Mouse (Mus musculus) mouse embryonic stem cell (cell line): ENCODE measurements around the gene Hectd4.

Experiments used
- in situ Hi-C, 2 experiments: fragments of 300-500 bp; cut with MboI; formaldehyde crosslinking; loops; 1 replicate in 1 of 2; 3 replicates in 1 of 2; pipeline ENCODE4 v1.14.3; 2019 to 2020; ENCODE audit warnings: low sequenced_read_pairs in 2 of 2, low pct_unique_long_range_greater_than_20kb in 1 of 2, mixed read lengths in 1 of 2; ENCODE audit not compliant: unreplicated experiment in 1 of 2

Gene Hectd4

DNA sequence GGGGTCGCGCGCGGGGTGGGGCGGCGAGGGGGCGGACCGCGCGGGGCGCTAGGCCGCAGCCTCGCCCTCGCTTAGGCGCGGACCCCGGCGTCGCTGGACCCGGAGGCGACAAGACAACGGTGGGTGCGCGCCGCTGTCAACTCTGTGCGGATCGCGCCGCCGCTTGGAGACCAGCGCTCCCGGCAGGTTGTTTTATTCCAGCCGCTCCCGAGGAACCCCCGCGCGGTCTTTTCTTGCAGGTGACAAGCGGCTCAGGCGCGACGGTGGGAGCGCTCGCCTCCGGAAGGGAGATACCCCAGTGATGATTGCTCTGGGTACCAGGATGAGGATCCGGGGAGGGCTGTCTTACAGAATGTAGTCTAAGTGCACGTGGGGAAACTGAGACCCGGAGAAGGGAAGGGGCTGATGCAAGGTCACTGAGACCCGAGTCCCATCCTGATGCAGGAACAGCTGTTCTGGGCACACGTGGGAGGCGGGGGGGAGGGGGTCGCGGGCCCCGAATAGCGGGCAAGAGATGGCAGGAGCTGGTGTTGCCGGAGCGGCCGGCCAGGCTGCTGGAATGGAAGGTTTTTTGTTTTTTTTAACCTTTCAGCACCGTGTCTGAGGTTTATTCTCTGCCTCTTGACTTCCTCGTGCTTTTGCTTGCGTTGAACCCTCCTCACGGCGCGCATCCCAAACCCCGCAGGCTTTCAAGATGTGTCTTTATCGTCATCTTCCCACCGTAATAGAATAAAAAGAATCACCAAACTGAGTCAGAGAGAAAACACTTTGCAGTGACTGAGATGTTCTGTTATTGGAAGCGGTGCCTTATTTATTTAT is 178.3 kb downstream of the Hectd4 start:
- in situ Hi-C loops, result no loop called here

DNA sequence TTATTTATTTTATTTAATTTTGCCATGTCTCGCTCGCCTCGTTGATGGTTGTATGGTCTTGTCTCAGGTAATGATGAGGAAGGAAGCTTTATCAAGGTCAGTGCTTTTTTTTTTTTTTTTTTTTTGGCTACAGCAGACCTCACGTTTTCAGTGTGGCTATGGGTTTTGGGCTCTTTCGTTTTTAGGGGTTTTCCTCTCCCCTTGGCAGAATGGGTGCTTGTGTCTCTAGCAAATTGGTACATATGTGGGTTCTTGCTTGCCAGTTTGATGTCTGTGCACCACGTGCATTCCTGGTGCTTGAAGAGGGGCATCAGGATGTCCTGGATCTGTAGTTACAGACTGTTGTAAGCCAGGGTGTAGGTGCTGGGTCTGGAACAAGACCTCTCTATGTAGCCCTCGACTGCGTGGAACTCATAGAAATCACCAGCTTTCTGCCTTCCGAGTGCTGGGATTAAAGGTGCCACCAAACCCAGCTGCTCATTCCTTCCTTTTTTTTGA is 179.0 kb downstream of the Hectd4 start:
- in situ Hi-C loops, result no loop called here

DNA sequence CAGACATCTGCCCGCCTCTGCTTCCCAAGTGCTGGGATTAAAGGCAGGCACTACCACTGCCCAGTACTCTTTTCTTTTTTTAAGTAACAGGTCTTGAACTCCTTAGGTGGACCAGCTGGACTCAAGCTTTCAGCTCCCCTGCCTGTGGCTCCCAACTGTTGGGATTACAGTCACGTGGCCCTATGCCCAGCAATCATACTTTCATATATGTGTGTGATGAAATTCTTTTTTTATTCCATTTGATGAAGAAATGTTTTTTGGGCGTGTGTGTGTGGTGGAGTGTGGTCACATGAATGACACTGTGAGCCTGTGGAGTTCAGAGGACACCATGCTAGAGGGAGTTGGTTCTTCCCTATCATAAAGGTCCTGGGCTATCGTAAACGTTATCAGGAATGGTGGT is 179.5 kb downstream of the Hectd4 start:
- in situ Hi-C loops, result no loop called here

DNA sequence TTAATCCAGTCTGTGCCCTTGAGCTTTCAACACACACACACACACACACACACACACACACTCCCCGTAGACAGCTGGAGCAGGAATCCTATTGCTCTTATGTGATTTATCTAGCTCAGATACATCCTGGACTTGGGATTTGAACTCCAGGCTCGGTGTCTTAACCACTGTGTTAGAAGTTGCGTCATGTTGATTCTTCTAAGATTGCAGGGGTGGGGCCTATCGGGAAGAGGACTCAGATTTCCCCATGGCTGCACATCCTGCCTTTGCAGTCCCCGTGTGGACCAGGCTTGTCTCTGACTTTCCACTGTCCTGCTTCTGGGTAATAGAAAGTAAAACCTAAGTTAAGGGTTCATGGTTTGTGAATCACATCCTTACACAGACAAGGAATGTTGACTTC is 180.0 kb downstream of the Hectd4 start:
- in situ Hi-C loops, result no loop called here

DNA sequence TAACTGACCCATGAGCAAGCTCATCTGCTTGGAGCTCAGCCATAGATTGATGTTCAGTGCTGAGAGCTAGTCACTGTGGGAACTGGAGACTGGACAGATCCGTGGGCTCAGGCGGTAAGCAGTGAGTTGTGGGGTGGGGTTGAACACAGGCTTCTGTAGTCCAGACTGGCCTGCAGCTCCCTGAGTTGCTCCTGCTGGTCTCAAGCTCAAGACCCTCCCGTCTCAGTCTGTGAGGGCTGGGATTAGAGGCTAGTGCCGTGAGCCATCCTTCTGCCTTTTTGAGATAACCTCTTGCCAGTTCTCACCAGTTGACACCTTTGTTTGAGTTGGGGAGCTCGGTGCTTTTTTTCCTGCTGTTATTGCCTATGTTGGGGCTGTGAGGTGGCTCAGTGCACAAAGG is 180.8 kb downstream of the Hectd4 start:
- in situ Hi-C loops, result no loop called here

DNA sequence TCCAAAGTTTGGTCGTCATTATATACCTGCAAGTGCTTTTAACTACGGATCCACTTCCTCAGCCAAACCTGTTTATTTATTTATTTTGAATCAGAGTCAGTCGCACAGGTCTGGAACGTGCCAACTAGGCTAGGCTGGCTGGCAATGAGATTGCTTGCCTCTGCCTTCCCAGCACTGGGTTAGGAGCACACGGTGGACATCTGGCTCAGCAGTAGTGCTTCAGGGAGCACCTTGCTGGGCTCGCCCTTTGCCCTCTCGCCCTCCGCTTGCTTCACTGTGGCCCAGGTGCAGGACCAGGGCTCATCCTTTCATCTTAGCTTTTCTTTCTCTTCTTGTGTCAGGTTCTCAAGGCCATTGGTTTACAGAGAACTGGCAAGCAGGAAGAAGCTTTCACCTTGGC is 187.8 kb downstream of the Hectd4 start:
- in situ Hi-C loops, result no loop called here

DNA sequence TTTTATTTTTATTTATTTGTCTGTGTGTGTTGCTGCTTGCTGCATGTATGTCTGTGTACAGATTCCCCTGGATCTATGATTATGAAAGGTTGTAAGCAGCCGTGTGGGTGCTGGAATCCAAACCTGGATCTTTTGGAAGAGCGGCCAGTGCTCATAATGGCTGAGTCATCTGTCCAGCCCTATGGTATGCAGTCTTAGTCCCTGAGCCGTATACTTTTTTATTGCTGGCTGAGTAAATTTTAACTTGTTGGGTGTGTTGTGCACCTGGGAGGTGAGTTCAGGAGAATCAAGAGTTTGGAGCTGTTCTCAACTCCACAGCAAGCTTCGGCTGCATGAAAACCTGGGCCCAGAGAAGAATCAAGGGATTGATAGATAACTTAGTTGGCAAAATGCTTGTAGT is 191.0 kb downstream of the Hectd4 start:
- in situ Hi-C loops, result no loop called here
